Mouse (Mus musculus) B cell, adult (primary cell): ENCODE results near the gene Rab44. TPM values are rescaled to one million over a fixed set of nuclear protein-coding genes. Genes with fewer than 3 reads are reported as not detected.

Experiments
- total RNA-seq: library from RNA; stranded (reverse); gene quantifications from 4 replicates; pipeline ENCODE4 v1.2.4, GENCODE M21; 2023; ENCODE audit not compliant: inconsistent age

Rab44 gene
- 0.27 to 1.1 TPM (median 0.64 TPM) in 4 replicates for total RNA-seq

DNA sequence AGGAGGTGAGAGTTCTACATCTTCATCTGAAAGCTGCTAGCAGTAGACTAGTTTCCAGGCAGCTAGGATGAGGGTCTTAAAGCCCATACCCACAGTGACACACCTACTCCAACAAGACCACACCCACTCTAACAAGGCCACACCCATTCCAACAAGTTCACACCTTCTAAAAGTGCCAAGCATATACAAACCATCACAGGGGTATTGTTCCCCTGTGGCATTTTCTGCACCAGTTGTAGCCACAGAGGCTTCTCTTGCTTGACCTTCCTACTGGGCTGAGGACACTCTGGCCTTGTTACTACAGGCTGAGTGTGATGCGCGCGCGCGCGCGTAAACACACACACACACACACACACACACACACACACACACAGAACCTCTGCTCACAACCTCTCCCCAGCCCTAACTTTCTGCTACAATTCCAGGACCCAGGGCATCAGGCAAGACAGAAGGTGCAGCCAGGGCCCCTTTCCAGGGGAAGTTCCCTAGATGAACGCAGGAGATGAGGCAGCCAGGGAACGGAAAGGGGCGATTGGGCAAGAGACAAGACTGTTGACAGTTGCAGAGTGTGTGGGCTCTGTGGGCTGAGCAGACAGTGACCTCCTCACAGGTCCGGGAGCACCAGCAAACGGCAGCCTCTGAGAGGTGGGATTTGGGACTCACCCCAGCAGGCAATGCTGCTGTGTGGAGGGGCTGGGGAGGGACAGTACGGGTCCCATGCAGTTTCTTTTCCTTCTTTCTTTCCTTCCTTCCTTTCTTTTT, at the start of gene Rab44:
Rab44 (plus strand) TSS at position 555 of the 762 bp plus-strand sequence.

DNA sequence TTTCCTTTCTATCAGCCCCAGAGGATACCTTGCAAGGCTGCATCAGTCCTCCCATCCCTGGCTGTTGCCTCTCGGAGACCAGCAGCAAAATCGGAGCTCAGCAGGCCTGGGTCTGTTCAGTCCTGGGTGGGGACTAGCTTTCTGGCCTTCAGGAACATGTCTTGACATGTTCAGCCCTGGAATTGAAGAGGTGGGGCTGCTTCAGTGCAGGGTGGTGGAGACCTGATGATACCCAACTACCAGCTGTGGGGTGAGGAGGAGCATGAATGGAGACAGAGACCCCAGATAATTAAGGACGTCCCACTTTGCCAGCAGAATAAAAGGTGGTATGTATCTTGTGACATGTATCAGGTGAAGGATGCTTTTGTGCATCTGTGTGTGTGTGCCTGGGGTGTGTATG, 23.2 kb upstream of the Rab44 start, which contains the start of gene Cdkn1a:
Cdkn1a (plus strand) TSS at position 201 of the 400 bp plus-strand sequence.

Other genes with a start within 250 kb of the Rab44 start
- gene 4930539E08Rik, start 198.8 kb upstream of the Rab44 start, total RNA-seq: 0.10 to 0.21 TPM (median 0.15 TPM) in 4 replicates
- gene Pxt1, start 170.3 kb upstream of the Rab44 start, total RNA-seq: not detected in 4 replicates
- gene Kctd20, start 162.2 kb upstream of the Rab44 start, total RNA-seq: 78.3 to 82.9 TPM (median 80.2 TPM) in 4 replicates
- 156 to 170 TPM (median 168 TPM) in 4 replicates for gene Stk38, start 106.2 kb upstream of the Rab44 start, total RNA-seq
- gene Srsf3, start 81.5 kb upstream of the Rab44 start, total RNA-seq: 519 to 550 TPM (median 532 TPM) in 4 replicates
- 2.7 to 4.3 TPM (median 3.6 TPM) in 4 replicates for gene Cdkn1a, start 23.2 kb upstream of the Rab44 start, total RNA-seq
- gene Cpne5, start 124.0 kb downstream of the Rab44 start, total RNA-seq: 1.5 to 2.7 TPM (median 2.0 TPM) in 4 replicates
- 18.6 to 23.6 TPM (median 22.7 TPM) in 4 replicates for gene Ppil1, start 150.0 kb downstream of the Rab44 start, total RNA-seq
- 116 to 128 TPM (median 118 TPM) in 4 replicates for gene BC004004, start 154.6 kb downstream of the Rab44 start, total RNA-seq
- gene Pi16, start 203.5 kb downstream of the Rab44 start, total RNA-seq: 0.35 to 1.00 TPM (median 0.50 TPM) in 4 replicates
- 81.6 to 92.7 TPM (median 89.4 TPM) in 4 replicates for gene Mtch1, start 233.8 kb downstream of the Rab44 start, total RNA-seq
- gene Fgd2, start 246.8 kb downstream of the Rab44 start, total RNA-seq: 434 to 502 TPM (median 469 TPM) in 4 replicates